Mouse (Mus musculus): ENCODE measurements around the gene Ptger1. TPM values are rescaled to one million over a fixed set of nuclear protein-coding genes. Genes with fewer than 3 reads are reported as not detected.
A peak's percentile ranks its signal among the peaks of the same experiment; 100 is the strongest.

The Ptger1 gene
- polyA plus RNA-seq, 1 experiment from 2014 or later = 1.2 TPM

GRCm38 (mm10) chr8:83700423-83701085, 34.1 kb downstream of the Ptger1 start:
- no peak overlapping the region for H3K4me2 ChIP-seq (replicated peaks)
- WGBS = 75% methylated on average over 9 of the region's 9 CpGs
- no peak overlapping the region for H3K9ac ChIP-seq
- peaks cover 26% of the 10 kb centered on the region for H3K4me1 ChIP-seq (replicated peaks)
- no peaks in the 10 kb centered on the region for H3K36me3 ChIP-seq
- no peak overlapping the region for H3K27ac ChIP-seq
- no peak overlapping the region for H3K4me3 ChIP-seq (replicated peaks)
- ATAC-seq = no peak
- H3K27me3 ChIP-seq (replicated peaks) = no peaks in the 10 kb centered on the region
- H3K9me3 ChIP-seq = no peaks in the 10 kb centered on the region

GRCm38 (mm10) chr8:83703426-83703825, 36.9 kb downstream of the Ptger1 start:
- Histone ChIP-seq H3K27ac (no peak overlapping the region), H3K27me3 (replicated peaks) (no peaks in the 10 kb centered on the region), H3K4me1 (replicated peaks) (peaks cover 6% of the 10 kb centered on the region; the same call in 1 of the 2 replicates), H3K4me3 (replicated peaks) (no peak overlapping the region), H3K4me2 (replicated peaks) (no peak overlapping the region), H3K36me3 (no peaks in the 10 kb centered on the region), H3K9me3 (no peaks in the 10 kb centered on the region), H3K9ac (no peak overlapping the region)
- ATAC-seq = no peak
- WGBS = 81% methylated on average over 4 of the region's 4 CpGs

DNA sequence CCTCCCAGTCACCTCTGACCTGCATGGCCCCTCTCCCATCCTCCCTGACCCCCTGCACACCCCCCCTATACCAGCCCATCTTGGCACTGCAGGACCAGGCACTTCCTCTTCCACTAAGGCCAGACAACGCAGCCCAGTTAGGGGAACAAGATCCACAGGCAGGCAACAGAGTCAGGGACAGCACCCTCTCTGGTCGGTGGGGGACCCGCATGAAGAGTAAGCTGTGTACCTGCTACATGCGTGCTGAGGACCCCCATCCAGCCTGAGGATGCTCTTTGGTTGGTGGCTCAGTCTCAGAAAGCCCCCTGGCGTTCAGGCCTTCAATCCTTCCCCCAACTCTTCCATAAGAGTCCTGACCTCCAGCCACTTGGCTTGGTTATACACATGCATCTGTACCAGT, 39.9 kb downstream of the Ptger1 start:
- no peak for ATAC-seq

GRCm38 (mm10) chr8:83707554-83707953, 41.1 kb downstream of the Ptger1 start:
- Histone ChIP-seq H3K9me3 (no peaks in the 10 kb centered on the region), H3K27me3 (replicated peaks) (no peaks in the 10 kb centered on the region)
- 65% methylated on average over 8 of the region's 8 CpGs for WGBS

More for the DNA sequence above, 39.9 kb downstream of the Ptger1 start:
- no peak overlapping the region for H3K4me3 ChIP-seq (replicated peaks)
- H3K4me1 ChIP-seq (replicated peaks) = no peaks in the 10 kb centered on the region
- 64% methylated on average over 5 of the region's 5 CpGs for WGBS
- no peak overlapping the region for H3K27ac ChIP-seq
- no peaks in the 10 kb centered on the region for H3K27me3 ChIP-seq (replicated peaks)
- H3K4me2 ChIP-seq (replicated peaks) = no peak overlapping the region
- H3K36me3 ChIP-seq = no peaks in the 10 kb centered on the region
- no peak overlapping the region for H3K9ac ChIP-seq
- no peaks in the 10 kb centered on the region for H3K9me3 ChIP-seq

GRCm38 (mm10) chr8:83714676-83715030, 48.2 kb downstream of the Ptger1 start:
- Histone ChIP-seq H3K4me2 (replicated peaks) (peak overlapping the region; percentile 59), H3K27me3 (replicated peaks) (no peaks in the 10 kb centered on the region), H3K36me3 (peaks cover 3% of the 10 kb centered on the region), H3K9me3 (no peaks in the 10 kb centered on the region), H3K9ac (0 out of 2 replicates have a peak overlapping the region, but pooled peaks have one; percentile 26), H3K4me3 (replicated peaks) (peak overlapping the region; percentile 96), H3K27ac (no peak overlapping the region), H3K4me1 (replicated peaks) (peaks cover 10% of the 10 kb centered on the region)
- peak; percentile 22; the same call in 1 of the 2 replicates for ATAC-seq
- 18% methylated on average over 8 of the region's 8 CpGs for WGBS

More at GRCm38 (mm10) chr8:83707554-83707953, 41.1 kb downstream of the Ptger1 start:
- ATAC-seq = no peak
- Histone ChIP-seq H3K9ac (no peak overlapping the region), H3K4me2 (replicated peaks) (no peak overlapping the region), H3K27ac (no peak overlapping the region), H3K36me3 (no peaks in the 10 kb centered on the region), H3K4me3 (replicated peaks) (no peak overlapping the region), H3K4me1 (replicated peaks) (no peaks in the 10 kb centered on the region)

- 0% methylated on average over 63 of the region's 63 CpGs for WGBS
- Histone ChIP-seq H3K27me3 (replicated peaks) (no peaks in the 10 kb centered on the region), H3K9ac (peak within 1 kb of the TSS; percentile 90), H3K27ac (peak within 1 kb of the TSS; percentile 94), H3K9me3 (no peaks in the 10 kb centered on the region), H3K4me3 (replicated peaks) (peak within 1 kb of the TSS; percentile 96), H3K4me1 (replicated peaks) (peaks cover 10% of the 10 kb centered on the region), H3K4me2 (replicated peaks) (peak within 1 kb of the TSS; percentile 63), H3K36me3 (peaks cover 8% of the 10 kb centered on the region)
- peak; percentile 100 for ATAC-seq
These were observed 48.7 kb downstream of the Ptger1 start, which contains the start of gene Ddx39 for GRCm38 (mm10) chr8:83715031-83715690. TSS of gene Ddx39 (plus strand) at chr8:83715177.

- ATAC-seq = no peak
- H3K27ac ChIP-seq = peak overlapping the region; percentile 94
- H3K4me2 ChIP-seq (replicated peaks) = peak overlapping the region; percentile 63
- no peaks in the 10 kb centered on the region for H3K9me3 ChIP-seq
- no peaks in the 10 kb centered on the region for H3K27me3 ChIP-seq (replicated peaks)
- peaks cover 10% of the 10 kb centered on the region for H3K4me1 ChIP-seq (replicated peaks)
- peaks cover 14% of the 10 kb centered on the region for H3K36me3 ChIP-seq
- peak overlapping the region; percentile 90 for H3K9ac ChIP-seq
- H3K4me3 ChIP-seq (replicated peaks) = peak overlapping the region; percentile 96
- WGBS = under 1% methylated on average over 17 of the region's 17 CpGs
These were observed 49.3 kb downstream of the Ptger1 start for GRCm38 (mm10) chr8:83715771-83716170.

- Histone ChIP-seq H3K4me2 (replicated peaks) (peak overlapping the region; percentile 63), H3K4me3 (replicated peaks) (peak overlapping the region; percentile 96), H3K9ac (0 out of 2 replicates have a peak overlapping the region, but pooled peaks have one; percentile 15), H3K27me3 (replicated peaks) (no peaks in the 10 kb centered on the region), H3K36me3 (peaks cover 22% of the 10 kb centered on the region), H3K9me3 (no peaks in the 10 kb centered on the region), H3K4me1 (replicated peaks) (peaks cover 10% of the 10 kb centered on the region), H3K27ac (no peak overlapping the region)
- ATAC-seq = no peak
- WGBS = 66% methylated on average over 2 of the region's 2 CpGs
These were observed 50.1 kb downstream of the Ptger1 start for GRCm38 (mm10) chr8:83716563-83716962.

DNA sequence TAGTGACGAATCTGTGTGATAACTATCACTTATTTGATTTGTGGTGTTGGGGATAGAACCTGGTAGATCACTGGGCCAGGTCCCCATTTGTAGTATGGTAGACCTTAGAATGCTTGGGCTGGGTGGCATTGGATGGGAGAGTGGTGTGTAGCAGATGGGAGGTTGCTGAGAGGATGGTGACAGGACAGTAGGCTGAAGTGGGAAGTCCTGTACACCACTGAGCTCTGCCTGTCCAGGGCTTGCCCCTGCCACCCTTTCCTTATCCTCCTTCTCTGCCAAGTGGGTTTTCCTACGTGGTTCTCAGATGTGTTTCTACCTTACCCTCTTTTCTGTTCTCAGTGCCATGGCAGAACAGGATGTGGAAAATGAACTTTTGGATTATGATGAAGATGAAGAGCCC, 52.6 kb downstream of the Ptger1 start:
- 81% methylated on average over 2 of the region's 2 CpGs for WGBS
- H3K36me3 ChIP-seq = peaks cover 46% of the 10 kb centered on the region
- no peak overlapping the region for H3K9ac ChIP-seq
- H3K9me3 ChIP-seq = no peaks in the 10 kb centered on the region
- no peaks in the 10 kb centered on the region for H3K27me3 ChIP-seq (replicated peaks)
- no peak overlapping the region for H3K27ac ChIP-seq
- no peak overlapping the region for H3K4me2 ChIP-seq (replicated peaks)
- ATAC-seq = no peak
- H3K4me3 ChIP-seq (replicated peaks) = no peak overlapping the region
- H3K4me1 ChIP-seq (replicated peaks) = peaks cover 10% of the 10 kb centered on the region

DNA sequence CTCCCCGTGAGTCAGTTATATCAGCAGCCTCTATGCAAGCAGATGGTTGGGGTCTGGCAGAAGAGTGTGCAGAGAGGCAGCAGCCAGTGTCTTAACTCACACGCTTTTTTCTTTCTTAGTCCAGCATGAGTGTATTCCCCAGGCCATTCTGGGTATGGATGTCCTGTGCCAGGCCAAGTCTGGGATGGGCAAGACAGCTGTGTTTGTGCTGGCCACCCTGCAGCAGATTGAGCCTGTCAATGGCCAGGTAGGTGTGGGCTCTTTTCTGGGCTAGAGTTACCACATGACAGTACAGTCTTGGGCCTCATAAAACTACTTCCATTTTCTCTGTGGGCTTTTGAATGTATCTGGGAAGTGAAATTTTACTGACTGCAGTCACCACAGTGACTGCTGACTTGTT, 53.2 kb downstream of the Ptger1 start:
- no peak for ATAC-seq
- Histone ChIP-seq H3K4me3 (replicated peaks) (no peak overlapping the region), H3K4me2 (replicated peaks) (no peak overlapping the region), H3K27ac (no peak overlapping the region), H3K9me3 (no peaks in the 10 kb centered on the region), H3K4me1 (replicated peaks) (peaks cover 13% of the 10 kb centered on the region), H3K36me3 (peaks cover 52% of the 10 kb centered on the region), H3K9ac (no peak overlapping the region), H3K27me3 (replicated peaks) (no peaks in the 10 kb centered on the region)
- 79% methylated on average over 2 of the region's 2 CpGs for WGBS

DNA sequence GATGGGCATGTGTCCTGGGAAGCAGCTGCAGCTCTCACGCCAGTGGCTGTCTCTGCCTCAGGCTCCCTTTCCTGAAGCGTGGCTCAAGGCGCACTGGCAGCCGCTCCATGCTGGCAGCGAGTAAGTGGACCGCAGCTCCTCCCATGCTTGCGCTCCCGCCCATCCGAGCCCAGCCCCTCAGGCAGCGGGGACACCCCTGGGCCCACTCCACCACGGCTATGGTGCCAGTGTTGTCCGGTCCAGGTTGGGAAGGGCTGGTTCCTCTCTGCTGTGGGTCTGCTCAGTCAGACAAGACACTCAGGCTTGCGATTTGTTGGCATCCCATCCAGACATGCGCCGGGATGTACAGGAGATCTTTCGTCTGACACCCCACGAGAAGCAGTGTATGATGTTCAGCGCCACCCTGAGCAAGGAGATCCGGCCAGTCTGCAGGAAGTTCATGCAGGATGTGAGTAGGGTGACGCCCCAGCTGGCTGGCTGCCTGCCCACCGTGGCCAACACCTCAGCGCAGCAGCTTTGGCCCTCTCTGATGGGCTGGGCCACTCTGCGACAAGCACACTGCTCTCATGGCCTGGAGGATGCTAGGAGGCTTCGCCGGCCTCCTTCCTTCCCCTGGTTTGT, 55.0 kb downstream of the Ptger1 start:
- H3K4me3 ChIP-seq (replicated peaks) = no peak overlapping the region
- H3K27me3 ChIP-seq (replicated peaks) = no peaks in the 10 kb centered on the region
- no peaks in the 10 kb centered on the region for H3K9me3 ChIP-seq
- 87% methylated on average over 25 of the region's 25 CpGs for WGBS
- H3K4me1 ChIP-seq (replicated peaks) = peaks cover 11% of the 10 kb centered on the region
- no peak for ATAC-seq
- H3K9ac ChIP-seq = no peak overlapping the region
- H3K36me3 ChIP-seq = peaks cover 65% of the 10 kb centered on the region
- H3K4me2 ChIP-seq (replicated peaks) = no peak overlapping the region
- H3K27ac ChIP-seq = no peak overlapping the region
